Mouse (Mus musculus): ENCODE measurements around the gene Musk. TPM values are rescaled to one million over a fixed set of nuclear protein-coding genes. Genes with fewer than 3 reads are reported as not detected.

Musk gene
- total RNA-seq, 1 experiment from 2014 or later = not detected

DNA sequence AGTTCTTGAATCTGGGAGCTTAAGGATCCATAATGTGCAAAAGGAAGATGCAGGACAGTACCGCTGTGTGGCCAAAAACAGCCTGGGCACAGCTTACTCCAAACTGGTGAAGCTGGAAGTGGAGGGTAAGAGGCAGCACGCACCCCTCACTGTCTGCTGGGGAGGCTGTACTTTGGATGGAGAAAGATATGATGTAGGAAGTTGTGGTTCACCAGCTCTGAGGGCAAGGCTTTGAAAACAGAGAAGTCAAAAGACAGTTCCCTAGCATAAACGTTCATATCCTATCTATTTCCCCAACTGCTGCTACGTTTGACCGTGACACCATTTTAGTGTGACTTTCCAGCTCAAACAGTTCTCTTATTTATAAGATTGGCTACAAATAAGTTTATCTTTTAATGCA lies 18.1 kb downstream of the Musk start:
- peak; percentile 91 to 96 for ATAC-seq (replicated peaks in 1 of 2; ENCODE audit: insufficient read depth in 1 of 2, low FRiP score in 2 of 2, low TSS enrichment in 1 of 2, low read depth in 1 of 2, poor library complexity in 2 of 2, severe bottlenecking in 2 of 2)

DNA sequence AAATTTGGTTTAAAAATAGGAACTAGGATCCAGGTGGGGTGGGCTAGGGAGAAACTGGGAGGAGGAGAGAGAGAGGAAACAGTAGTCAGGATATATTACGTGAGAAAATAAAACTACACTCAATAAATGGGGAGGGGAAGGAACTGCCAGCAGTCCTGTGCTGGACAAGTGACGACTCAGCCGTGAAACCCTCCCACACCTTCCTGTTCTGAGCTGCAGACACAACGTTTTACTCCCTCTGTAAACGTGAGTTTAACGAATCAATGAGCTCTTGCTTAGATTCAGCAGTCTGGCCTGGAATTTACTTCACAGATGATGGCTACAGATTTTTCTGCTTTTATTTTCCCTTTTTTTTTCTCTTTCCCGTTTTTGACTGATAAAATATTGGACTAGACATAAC lies 18.8 kb downstream of the Musk start:
- ATAC-seq (replicated peaks in 1 of 2; ENCODE audit: insufficient read depth in 1 of 2, low FRiP score in 2 of 2, low TSS enrichment in 1 of 2, low read depth in 1 of 2, poor library complexity in 2 of 2, severe bottlenecking in 2 of 2) = peak; percentile 62 to 71; a peak in 3 of 4 replicates

DNA sequence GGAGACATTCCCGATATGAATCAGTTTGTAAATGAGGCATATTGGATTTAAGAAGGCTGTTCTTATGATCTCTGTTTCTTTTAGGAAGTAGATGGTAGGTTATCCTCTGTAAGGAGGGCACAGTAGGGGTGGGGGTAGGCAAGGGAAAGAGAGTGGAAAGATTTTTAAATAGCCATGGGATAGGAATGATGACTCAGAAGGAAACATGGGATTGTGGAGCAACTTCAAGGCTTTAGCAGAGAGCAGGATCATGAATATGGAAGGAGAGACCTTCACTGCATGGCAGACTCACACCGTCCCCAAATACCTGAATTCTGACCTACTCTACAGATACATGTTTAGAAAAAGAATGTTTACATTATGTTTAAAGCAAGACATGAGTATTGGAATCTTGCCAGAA lies 21.7 kb downstream of the Musk start:
- ATAC-seq (replicated peaks in 1 of 2; ENCODE audit: insufficient read depth in 1 of 2, low FRiP score in 2 of 2, low TSS enrichment in 1 of 2, low read depth in 1 of 2, poor library complexity in 2 of 2, severe bottlenecking in 2 of 2) = no peak

- ATAC-seq (replicated peaks in 1 of 2; ENCODE audit: insufficient read depth in 1 of 2, low FRiP score in 2 of 2, low TSS enrichment in 1 of 2, low read depth in 1 of 2, poor library complexity in 2 of 2, severe bottlenecking in 2 of 2) = no peak
Measured at GRCm38 (mm10) chr4:58313344-58313743, 27.6 kb downstream of the Musk start.

- no peak for ATAC-seq (replicated peaks in 1 of 2; ENCODE audit: insufficient read depth in 1 of 2, low FRiP score in 2 of 2, low TSS enrichment in 1 of 2, low read depth in 1 of 2, poor library complexity in 2 of 2, severe bottlenecking in 2 of 2)
Measured at GRCm38 (mm10) chr4:58314942-58315508, 29.3 kb downstream of the Musk start.

DNA sequence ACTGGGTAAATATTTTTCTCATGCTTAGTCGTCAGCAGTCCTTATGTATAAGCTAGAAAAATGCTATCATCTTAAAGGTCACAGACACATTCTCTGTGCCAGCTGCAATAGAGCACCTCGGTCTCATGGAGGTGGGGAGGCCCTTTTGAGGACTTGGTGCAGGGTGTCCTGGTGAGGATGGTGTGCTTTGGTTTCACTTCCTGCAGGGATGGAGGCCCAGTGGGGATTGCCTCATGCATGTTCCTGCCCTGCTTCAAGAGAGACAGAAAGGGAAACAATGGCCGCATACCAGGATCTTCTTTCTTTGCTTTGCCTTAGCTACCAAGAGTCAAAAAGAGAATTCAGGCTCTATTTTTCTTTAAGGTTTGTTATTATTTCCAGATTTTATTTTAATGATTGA lies 31.8 kb downstream of the Musk start:
- ATAC-seq (replicated peaks in 1 of 2; ENCODE audit: insufficient read depth in 1 of 2, low FRiP score in 2 of 2, low TSS enrichment in 1 of 2, low read depth in 1 of 2, poor library complexity in 2 of 2, severe bottlenecking in 2 of 2) = no peak

DNA sequence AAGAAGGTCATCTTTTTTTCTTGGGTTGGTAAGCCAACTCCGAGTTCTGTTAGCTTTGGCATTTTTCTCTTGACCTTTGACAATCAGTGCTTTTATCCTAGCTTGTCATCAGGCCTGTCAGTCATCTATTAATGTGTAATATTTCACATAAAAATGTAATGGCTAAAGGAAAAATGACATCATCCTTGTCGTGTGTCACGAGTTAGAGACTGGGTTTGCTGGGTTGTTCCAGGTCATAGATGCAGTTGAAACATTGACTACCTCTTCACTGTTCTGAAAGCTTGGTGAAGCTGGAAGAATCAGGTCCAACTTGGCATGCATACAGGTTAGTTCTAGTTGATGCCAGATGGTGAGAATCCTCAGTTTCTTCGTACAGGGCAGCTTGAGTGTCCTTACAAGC lies 34.5 kb downstream of the Musk start:
- no peak for ATAC-seq (replicated peaks in 1 of 2; ENCODE audit: insufficient read depth in 1 of 2, low FRiP score in 2 of 2, low TSS enrichment in 1 of 2, low read depth in 1 of 2, poor library complexity in 2 of 2, severe bottlenecking in 2 of 2)

GRCm38 (mm10) chr4:58326746-58327145 lies 41.0 kb downstream of the Musk start:
- no peak for ATAC-seq (replicated peaks in 1 of 2; ENCODE audit: insufficient read depth in 1 of 2, low FRiP score in 2 of 2, low TSS enrichment in 1 of 2, low read depth in 1 of 2, poor library complexity in 2 of 2, severe bottlenecking in 2 of 2)

DNA sequence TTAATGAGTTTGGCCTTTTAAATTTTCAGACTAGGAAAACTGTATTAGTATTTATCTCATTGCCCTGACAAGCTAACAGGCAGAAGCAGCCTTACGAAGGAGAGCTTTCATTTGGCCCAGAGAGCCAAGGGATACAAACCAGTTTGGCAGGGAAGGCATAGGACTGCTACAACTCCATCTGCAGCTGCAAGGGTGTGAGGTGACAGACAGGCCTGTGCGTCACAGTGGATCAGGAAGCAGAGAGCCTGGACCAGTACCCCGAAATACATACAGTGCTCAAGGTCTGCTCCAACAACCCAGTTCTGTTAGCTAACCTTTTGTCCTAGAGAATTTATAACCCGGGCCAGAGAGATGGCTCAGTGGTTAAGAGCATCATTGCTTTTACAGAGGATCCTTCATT lies 42.5 kb downstream of the Musk start:
- ATAC-seq (replicated peaks in 1 of 2; ENCODE audit: insufficient read depth in 1 of 2, low FRiP score in 2 of 2, low TSS enrichment in 1 of 2, low read depth in 1 of 2, poor library complexity in 2 of 2, severe bottlenecking in 2 of 2) = no peak

- no peak for ATAC-seq (replicated peaks in 1 of 2; ENCODE audit: insufficient read depth in 1 of 2, low FRiP score in 2 of 2, low TSS enrichment in 1 of 2, low read depth in 1 of 2, poor library complexity in 2 of 2, severe bottlenecking in 2 of 2)
Measured at GRCm38 (mm10) chr4:58330016-58330415, 44.3 kb downstream of the Musk start.

DNA sequence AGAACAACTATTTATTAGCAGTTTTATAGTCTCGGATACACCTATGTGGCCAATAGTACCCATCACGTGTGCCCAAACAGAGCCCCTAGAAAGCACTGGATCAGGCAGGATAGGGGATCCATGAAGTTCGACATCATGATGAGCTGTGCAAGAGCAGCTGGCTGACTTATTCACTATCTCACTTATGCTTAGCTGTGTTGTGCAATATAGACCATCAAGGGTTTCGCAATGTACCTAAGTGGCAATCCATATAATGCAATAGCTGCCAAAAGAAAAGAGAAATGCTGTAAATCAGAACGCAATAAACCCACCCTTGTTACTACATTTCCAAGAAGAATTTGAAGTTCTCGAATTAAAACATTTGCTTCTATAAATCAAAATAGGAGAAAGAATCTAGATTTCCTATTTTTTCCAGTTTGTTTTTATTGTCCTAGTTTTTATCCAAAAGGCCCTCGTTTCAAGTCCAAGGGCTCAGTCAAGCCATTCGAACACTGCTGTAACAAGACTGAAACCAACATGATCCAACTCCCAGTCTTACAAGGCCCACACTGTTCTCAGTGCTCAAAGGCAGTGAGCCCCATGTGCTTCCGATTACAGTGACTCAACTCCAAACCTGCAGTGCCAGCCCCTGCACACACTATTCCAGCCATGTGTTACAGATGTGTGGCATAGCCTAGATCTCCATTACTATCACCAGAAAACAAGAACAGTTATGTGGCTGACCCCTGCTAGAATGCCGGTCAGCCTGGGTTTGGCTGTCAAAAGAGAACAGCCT lies 45.3 kb downstream of the Musk start:
- ATAC-seq (replicated peaks in 1 of 2; ENCODE audit: insufficient read depth in 1 of 2, low FRiP score in 2 of 2, low TSS enrichment in 1 of 2, low read depth in 1 of 2, poor library complexity in 2 of 2, severe bottlenecking in 2 of 2) = peak in 1 of 2 experiments; percentile 56; a peak in 1 of 4 replicates

DNA sequence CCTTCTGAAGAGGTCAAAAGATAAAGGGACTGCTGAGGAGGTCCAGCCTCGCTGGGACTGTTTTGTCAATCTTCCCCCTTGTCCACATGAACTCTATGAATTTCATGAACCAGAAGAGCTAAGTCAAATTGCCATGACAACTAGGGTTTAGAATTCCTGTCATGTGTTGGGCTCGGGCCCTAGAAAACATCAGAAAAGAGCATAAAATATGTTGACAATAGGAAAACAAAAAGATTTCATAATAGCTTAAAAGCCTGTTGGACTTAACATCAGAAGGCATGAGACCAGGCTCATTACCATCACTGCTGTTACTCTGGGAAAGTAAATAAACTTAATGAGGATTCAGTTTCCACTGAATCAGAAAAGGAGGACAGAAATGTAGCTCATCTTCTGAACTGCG lies 46.6 kb downstream of the Musk start:
- ATAC-seq (replicated peaks in 1 of 2; ENCODE audit: insufficient read depth in 1 of 2, low FRiP score in 2 of 2, low TSS enrichment in 1 of 2, low read depth in 1 of 2, poor library complexity in 2 of 2, severe bottlenecking in 2 of 2) = no peak

DNA sequence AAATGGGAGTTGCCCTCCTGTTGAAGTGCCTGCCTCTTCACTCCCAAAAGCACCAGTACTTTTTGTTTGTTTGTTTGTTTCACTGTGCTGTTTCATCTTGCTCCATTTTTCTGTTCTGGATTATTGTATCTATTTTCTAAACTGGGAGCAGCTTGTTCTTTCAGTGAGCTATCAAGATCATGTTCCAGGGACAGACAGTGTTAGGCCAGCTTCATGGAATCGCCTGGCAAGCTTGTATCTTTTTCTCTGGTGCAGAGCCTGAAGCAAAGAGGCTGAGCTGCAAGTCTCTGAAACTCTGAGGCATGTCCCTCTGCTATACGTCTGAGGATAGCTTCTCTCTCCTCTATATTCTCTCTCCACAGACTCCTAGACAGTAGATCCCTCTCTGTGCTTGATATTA lies 50.5 kb downstream of the Musk start:
- no peak for ATAC-seq (replicated peaks in 1 of 2; ENCODE audit: insufficient read depth in 1 of 2, low FRiP score in 2 of 2, low TSS enrichment in 1 of 2, low read depth in 1 of 2, poor library complexity in 2 of 2, severe bottlenecking in 2 of 2)

DNA sequence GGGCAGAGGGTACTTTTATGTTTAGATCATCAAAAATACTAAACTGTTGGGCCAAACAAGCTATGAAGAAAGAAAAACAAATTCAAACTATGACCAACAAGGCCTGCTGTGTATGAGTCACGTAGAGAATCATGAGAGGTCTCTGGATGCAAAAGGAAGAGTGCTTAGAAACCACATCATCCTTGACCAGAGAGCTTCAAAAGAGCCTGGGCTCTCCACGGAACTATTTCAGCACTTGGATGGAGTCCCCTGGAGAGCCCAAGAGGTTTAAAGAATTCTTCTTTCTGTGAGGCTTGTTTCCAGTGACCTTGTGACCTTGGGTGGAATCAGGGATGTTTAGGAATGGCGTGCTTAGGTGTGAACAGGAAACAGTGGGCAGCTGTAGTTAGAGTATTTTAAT lies 53.5 kb downstream of the Musk start:
- ATAC-seq (replicated peaks in 1 of 2; ENCODE audit: insufficient read depth in 1 of 2, low FRiP score in 2 of 2, low TSS enrichment in 1 of 2, low read depth in 1 of 2, poor library complexity in 2 of 2, severe bottlenecking in 2 of 2) = no peak

DNA sequence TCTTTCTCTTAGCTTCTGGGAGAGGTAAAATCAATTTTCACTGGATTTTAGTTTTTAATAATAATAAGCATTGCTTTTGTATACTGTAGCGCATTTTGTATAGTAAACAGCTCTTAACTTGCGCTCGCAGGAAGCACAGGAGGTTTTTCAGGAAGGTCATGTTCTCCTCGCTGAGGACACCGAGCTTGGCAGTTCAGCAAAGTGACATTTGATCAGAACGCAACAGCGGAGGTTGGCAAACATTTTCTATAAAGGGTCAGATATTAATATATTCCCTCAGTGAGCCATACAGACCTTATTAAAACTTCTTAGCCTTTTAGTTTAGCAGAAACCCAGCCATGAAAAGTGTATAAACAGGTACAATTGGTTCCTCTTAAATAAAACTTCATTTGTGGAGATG lies 64.4 kb downstream of the Musk start:
- ATAC-seq (replicated peaks in 1 of 2; ENCODE audit: insufficient read depth in 1 of 2, low FRiP score in 2 of 2, low TSS enrichment in 1 of 2, low read depth in 1 of 2, poor library complexity in 2 of 2, severe bottlenecking in 2 of 2) = no peak

DNA sequence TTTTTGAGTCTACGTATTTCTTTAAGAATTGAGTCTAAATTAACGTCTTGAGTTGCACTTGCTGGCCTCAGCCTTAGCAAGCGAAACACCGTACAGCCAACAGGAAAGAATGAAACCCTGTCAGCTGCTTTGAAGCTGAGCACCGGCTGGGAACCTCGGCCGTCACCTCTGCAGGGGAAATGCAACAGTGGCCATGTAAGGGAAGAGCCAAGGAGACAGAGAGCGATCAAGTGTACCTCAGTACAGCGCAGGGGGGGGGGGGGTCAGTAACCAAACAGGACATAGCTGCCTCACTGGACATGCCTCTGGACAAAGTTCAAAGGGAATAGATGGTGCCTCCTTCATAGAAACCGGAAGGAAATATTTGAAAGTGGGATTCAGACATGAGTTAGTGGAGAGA lies 65.4 kb downstream of the Musk start:
- no peak for ATAC-seq (replicated peaks in 1 of 2; ENCODE audit: insufficient read depth in 1 of 2, low FRiP score in 2 of 2, low TSS enrichment in 1 of 2, low read depth in 1 of 2, poor library complexity in 2 of 2, severe bottlenecking in 2 of 2)

DNA sequence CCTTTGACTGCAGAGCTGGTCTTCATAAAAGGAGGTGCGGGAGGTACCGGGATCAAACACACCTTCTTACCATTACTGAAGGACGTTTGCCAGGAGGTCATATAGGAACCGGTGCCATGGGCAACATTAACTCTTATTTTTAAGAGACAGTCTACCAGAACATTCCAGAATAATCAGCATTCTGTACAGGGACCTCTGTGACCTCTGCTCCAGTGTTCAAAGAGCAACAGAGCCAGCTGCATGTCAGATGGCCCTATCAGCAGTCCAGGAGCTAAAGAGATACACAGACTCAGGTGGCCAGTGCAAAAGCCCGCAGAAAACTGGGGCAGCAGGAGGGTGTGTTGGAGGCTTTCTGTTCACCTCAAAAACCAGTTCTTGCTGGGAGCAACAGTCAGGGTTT lies 65.8 kb downstream of the Musk start:
- ATAC-seq (replicated peaks in 1 of 2; ENCODE audit: insufficient read depth in 1 of 2, low FRiP score in 2 of 2, low TSS enrichment in 1 of 2, low read depth in 1 of 2, poor library complexity in 2 of 2, severe bottlenecking in 2 of 2) = no peak

- no peak for ATAC-seq (replicated peaks in 1 of 2; ENCODE audit: insufficient read depth in 1 of 2, low FRiP score in 2 of 2, low TSS enrichment in 1 of 2, low read depth in 1 of 2, poor library complexity in 2 of 2, severe bottlenecking in 2 of 2)
Measured at GRCm38 (mm10) chr4:58358996-58359395, 73.2 kb downstream of the Musk start.

DNA sequence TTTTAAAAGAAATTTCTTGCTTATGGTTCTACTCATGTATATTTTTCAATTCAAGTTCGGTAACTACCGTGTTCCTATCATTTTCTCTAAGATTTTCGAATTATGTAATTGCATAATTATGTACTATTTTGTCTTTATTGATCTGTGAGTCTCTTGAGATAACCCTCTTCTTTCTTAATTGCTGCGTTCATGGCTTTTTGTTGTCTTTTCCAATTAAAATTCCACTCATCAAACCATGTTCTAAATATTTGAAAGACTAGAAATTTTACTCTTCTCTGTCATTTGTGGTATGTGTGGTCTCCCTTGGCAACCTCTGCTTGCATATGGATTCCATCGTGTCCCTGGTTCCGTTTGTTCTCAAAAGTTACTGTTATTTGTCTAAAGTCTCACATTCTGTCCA lies 79.6 kb downstream of the Musk start:
- no peak for ATAC-seq (replicated peaks in 1 of 2; ENCODE audit: insufficient read depth in 1 of 2, low FRiP score in 2 of 2, low TSS enrichment in 1 of 2, low read depth in 1 of 2, poor library complexity in 2 of 2, severe bottlenecking in 2 of 2)
